Mouse (Mus musculus) Muller cell, postnatal 12 days (primary cell): ENCODE measurements at regions not wholly inside any gene's neighbourhood (a gene's known extent, or its start where the extent isn't known, plus 50 kb on each side); places are given as distances from the start of the nearest gene placed in this dataset.
A peak's percentile ranks its signal among the peaks of the same experiment; 100 is the strongest.

Source experiments
- DNase-seq: peaks from one replicate; pipeline ENCODE4 v3.0.0-alpha.2; 2015; ENCODE audit errors: inconsistent ontology term

DNA sequence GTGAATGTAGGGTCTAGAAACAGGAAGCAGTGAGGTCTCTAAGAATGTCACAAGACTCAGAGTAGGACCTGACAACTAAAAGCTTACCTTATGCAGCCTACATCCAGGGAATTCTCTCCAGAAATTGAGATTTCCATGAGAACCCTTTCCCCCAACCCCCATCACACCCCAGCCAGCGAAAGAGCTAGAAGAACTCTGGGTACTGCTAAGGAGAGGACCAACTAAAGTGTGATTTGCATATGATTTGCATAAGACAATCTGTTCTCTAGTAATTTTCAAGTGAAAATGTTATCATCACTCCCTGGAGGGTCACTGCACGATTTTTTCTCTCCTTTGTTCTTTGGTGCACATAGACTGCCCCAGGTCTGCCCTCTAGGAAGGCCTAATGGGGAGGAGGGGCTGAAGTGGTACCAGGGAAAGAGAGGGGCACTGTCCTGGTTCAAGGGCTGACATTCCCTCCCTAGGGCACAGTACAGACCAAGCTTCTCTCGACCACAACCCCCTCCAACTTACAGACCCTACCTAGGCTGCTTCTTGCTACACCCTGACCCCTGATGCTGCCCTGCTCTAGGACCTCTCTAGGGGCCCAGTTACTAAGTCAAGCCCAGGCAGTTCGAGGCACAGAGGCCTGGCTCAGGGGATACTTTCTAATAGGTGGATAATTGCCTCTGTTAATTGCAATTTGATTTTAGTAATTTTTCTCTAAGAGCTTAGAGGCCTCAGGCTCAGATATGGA lies 77.4 kb upstream of the Pja1 start:
- DNase-seq: no peak

DNA sequence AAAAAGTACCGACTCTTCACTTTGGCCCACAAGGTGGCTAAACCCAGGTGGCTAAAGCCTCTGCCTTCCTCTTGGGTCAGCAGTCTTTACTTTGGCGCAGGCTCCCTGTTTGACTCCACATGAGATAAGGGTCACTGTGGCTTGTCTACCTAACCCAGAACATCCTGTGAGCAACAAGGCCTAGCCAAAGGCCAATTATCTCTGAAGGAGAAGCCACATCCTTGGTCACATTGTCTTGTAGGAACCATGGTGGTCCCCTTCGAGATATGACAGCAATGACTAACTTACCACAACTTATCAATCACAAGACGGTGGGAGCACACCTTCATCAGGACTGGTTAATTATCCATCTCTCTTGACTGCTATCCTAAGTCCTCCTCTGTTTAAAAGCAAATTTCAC lies 73.3 kb upstream of the Pja1 start:
- DNase-seq: no peak

DNA sequence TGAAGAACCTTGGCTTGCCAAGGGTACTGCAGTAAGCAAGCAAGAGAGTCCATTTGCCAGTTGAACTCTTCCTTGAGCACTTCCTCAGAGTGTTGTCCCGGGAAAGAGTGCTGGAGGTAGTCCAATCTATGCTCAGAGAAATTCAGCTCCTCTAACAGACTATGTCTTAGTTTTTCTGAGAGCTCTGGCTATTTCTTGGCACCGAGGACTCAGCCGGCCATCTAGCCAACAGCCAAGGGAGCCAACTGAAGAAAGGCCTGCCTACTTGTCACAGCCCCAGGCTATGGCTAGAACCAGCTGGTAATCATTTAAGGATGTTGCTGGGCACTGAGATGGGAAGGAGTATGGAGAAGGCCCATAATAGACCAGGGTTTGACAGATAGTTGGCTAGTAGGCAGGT lies 70.8 kb upstream of the Pja1 start:
- DNase-seq: no peak

DNA sequence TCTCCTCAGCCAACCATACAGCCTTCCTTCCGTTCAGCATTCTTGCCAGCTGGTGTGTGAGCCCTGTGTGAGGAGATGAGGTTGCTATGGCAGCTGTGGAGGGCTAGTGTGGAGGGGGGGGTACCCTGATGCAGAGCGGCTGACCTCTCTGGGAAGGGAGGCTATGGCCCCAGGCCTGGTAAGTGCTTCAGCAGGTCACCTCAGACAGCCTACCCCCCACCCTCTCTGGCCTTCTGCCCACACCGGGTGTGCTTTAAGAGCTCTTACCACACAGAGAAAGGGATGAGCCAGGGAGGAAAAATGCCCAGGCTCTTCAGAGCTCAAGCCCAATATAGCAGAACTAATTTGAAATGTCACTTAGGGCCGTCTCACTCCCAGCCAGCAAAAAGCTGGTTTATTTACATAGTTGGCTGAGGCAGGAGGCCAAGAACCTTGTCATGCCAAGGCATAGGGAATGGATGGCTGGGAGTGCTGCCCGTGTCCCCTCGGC lies 69.1 kb upstream of the Pja1 start:
- DNase-seq: peak; percentile 95

DNA sequence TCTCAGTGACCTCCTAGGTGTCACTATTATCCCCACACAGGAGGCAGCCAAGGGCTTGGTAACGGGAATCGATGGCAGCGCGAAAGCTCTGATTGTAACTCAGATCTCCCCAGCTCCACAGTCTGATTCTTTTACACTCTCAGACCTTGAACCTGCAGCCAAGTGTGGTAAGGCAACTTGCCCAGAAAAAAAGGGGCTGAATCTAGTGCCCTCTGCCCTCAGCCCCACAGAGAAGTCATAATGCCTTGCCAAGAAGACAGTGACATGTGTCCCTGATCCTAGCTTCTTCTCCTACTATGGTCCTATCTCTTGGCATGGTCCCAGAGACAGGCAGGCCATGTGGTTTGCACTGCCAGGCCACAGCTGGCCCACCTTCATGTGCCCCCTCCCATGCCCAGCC lies 68.6 kb upstream of the Pja1 start:
- DNase-seq: no peak

DNA sequence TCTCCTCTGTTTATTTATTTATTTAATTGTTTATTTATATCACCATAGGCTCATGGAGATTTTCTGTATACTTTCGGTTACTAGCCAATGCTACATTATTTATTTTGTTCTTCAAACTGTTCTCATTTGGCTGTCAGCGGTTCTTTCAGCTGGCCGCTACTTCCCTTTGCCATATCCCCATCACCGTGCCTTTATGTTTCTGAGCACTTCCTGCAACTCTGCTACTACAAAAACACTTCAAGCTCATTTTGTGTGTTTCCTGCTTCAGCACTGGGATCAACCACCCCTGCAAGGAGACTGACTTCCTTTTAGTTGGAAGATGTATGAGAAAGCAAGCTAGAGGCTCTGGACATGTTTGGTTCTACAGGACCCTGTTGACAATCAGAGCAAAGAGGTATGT lies 66.7 kb upstream of the Pja1 start:
- DNase-seq: no peak

DNA sequence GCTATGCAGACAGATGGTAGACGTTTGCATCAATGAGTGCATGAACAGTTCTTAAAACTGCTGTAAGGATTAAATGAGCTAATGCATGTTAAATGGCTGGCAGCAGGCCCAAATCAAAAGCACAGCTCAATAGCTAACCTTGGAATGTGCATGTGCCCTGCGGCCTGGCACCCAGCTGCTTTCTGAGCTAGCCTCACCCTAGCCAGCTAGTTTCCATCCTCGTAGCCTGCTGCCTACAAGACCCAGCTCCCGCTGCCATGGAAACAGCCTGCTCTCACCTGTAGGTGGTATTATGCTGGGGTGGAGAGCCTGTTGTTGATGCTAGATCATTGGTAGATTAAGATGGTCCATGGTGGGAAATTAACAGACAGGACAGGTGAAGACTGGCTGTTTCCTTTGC lies 63.8 kb upstream of the Pja1 start:
- DNase-seq: no peak

DNA sequence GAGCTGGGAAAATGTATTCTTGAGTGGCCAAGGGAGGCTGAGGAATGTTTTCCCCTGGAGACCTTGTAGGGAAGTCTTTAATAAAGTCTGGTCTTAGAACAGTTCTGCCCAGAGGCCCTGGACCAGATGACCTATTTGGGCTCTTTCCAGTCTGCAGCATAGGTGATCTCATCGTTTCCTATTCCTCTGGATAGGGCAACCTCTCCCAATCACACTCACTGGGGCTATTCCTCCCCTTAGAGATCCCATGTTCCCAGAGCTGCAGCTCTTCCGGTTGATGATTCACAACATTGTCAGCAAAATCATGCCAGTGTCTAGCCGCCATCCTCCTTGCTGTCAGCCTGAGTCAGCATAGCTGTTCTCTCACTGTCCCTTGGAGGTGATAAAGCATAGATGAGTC lies 60.1 kb upstream of the Pja1 start:
- DNase-seq: peak; percentile 81

DNA sequence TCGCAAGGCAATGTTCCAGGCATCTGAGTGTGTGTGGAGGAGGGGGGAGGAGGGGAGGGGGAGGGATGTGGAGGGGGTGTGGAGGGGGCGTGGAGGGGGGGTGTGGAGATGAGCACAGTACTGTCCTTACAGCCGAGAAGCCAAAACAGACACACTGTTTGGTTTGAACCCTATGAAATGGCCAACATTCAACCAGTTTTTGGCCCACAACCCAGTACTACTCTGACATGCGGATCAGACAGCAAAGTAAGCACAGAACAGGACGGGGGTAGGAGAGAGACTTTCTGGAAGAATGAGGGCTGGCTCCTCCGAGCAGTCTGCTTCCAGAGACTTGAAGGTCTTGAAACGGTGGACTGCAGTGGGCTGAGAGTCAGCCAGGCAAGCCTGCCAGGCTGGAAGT lies 59.4 kb upstream of the Pja1 start:
- DNase-seq: no peak

DNA sequence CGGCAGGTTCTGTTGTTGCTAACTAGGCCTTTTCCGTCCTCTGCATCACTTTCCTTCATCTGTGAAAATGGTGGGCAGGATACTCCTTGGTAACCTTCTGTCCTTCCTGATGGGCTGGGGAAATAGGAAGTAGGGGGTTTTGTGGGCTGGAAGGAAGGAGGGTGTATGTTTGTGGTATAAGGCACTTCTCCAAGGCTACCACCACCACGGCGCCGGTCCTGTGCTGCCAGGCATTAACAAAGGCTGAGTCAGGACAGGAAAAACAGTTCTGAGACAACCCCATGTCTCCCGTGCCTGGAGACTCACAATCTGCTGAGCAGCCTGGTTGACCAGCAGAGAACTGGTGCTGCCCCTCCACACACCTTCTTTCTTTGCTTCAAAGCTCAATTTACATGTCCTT lies 52.2 kb upstream of the Pja1 start:
- no peak for DNase-seq

DNA sequence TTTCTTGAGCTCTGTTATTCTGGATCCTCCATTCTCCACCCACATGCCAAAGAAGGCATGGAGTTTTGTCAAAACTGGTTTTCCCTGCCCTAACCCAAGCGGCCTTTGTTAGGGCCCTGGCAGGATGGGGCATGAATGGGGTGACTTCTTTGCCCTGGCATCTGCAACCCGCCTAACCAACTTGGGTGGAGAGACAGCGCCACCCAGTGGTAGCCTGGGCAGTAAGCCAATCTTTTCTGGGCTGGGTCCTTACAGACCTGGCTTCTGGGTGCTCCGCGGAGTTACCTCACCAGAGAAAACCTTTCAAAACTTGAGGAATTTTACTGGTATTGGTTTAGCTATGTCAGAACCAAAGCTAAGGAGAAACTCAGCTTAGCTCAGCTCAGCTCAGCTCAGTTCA lies 51.8 kb upstream of the Pja1 start:
- peak; percentile 68 for DNase-seq

DNA sequence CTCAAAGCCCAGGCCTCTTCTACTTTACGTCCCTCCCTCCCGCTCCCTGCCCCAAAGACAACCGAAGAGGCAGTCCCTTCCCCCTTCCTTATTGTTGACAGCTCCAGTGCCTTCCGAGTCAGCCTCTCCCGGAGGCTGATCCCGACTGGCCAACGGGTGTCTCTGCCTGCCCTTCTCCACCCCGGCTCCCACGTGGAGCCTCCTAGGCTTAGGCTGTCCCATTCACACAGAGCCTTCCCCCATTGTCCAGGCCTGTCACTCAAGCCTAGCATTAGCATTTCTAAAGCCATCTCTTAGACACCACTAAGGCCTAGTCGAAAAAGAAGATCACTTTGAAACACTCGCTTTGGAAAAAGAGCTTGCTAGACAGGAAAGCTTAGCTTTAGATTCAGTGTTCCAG lies 51.2 kb upstream of the Pja1 start:
- DNase-seq: no peak

DNA sequence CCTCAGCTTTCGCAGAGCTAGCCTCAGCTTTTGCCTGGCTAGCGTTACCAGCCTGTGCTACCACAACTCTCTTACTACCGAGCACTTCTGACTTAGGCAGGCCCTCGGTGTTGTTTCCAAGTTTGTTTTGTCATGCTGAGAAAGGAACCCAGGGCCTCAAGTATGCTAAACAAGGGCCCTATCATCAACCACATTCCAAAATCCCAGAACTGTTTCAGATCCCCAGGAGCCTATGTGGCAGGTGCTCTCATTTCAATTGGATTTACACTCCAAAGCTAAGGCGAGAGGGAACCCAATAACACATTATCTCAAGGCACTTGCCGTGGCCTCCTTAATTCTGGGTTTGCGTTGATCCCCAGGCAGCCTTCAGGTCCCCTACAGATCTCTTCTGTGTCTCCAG lies 50.8 kb upstream of the Pja1 start:
- no peak for DNase-seq
